Mouse (Mus musculus) hindbrain, embryonic 16.5 days (tissue): ENCODE results near the gene Emilin1. TPM values are rescaled to one million over a fixed set of nuclear protein-coding genes. Genes with fewer than 3 reads are reported as not detected.

Experiments
- polyA plus RNA-seq: library from polyadenylated mRNA; unstranded; fragments of >200 nt; fragmentation: Nextera tagmentation; extraction: Ambion mirVana; gene quantifications from 2 replicates; pipeline ENCODE4 v1.2.1, GENCODE M21; 2015

Emilin1 gene
- polyA plus RNA-seq, 1 experiment from 2014 or later, result 16.3 TPM

Other genes with a start within 250 kb of the Emilin1 start
- 42.7 and 54.7 TPM in 2 replicates for gene Cenpa, start 246.6 kb upstream of the Emilin1 start, polyA plus RNA-seq
- gene Dpysl5, start 201.8 kb upstream of the Emilin1 start, polyA plus RNA-seq, result 200 and 274 TPM in 2 replicates
- 151 and 153 TPM in 2 replicates for gene Mapre3, start 98.8 kb upstream of the Emilin1 start, polyA plus RNA-seq
- 67.0 and 68.4 TPM in 2 replicates for gene Tmem214, start 45.4 kb upstream of the Emilin1 start, polyA plus RNA-seq
- 19.1 and 23.1 TPM in 2 replicates for gene Agbl5, start 24.7 kb upstream of the Emilin1 start, polyA plus RNA-seq
- gene Ost4, start 5.6 kb upstream of the Emilin1 start, polyA plus RNA-seq, result 232 and 244 TPM in 2 replicates
- 12.2 and 13.7 TPM in 2 replicates for gene Khk, start 8.0 kb downstream of the Emilin1 start, polyA plus RNA-seq
- 77.3 and 89.1 TPM in 2 replicates for gene Cgref1, start 32.2 kb downstream of the Emilin1 start, polyA plus RNA-seq
- 115 and 123 TPM in 2 replicates for gene Preb, start 47.0 kb downstream of the Emilin1 start, polyA plus RNA-seq
- not detected in 2 replicates for gene Tcf23, start 55.3 kb downstream of the Emilin1 start, polyA plus RNA-seq
- gene Atraid, start 134.9 kb downstream of the Emilin1 start, polyA plus RNA-seq, result 174 and 195 TPM in 2 replicates
- gene Slc5a6, start 135.5 kb downstream of the Emilin1 start, polyA plus RNA-seq, result 30.1 and 31.6 TPM in 2 replicates
- 11.6 and 16.8 TPM in 2 replicates for gene Cad, start 141.4 kb downstream of the Emilin1 start, polyA plus RNA-seq
- not detected in 2 replicates for gene Dnajc5g, start 192.9 kb downstream of the Emilin1 start, polyA plus RNA-seq
- gene Slc30a3, start 194.8 kb downstream of the Emilin1 start, polyA plus RNA-seq, result 44.3 and 52.7 TPM in 2 replicates
- 1.00 TPM in 1 of 2 replicates, not detected in the other for gene Trim54, start 203.3 kb downstream of the Emilin1 start, polyA plus RNA-seq
- not detected in 2 replicates for gene Ucn, start 225.4 kb downstream of the Emilin1 start, polyA plus RNA-seq
- gene Mpv17, start 240.8 kb downstream of the Emilin1 start, polyA plus RNA-seq, result 56.1 and 61.1 TPM in 2 replicates